Mouse (Mus musculus): ENCODE measurements around the gene 4930539E08Rik.

Gene 4930539E08Rik

GRCm38 (mm10) chr17:28863926-28864325, 51.2 kb downstream of the 4930539E08Rik start:
- DNase-seq (ENCODE audit: low read depth in 1 of 2, low spot score in 2 of 2) = no peak

- DNase-seq (ENCODE audit: low read depth in 1 of 2, low spot score in 2 of 2) = no peak
Observed at GRCm38 (mm10) chr17:28858205-28858604, 56.9 kb downstream of the 4930539E08Rik start, which contains the start of gene Pnpla1. Gene Pnpla1 (plus strand): TSS chr17:28858411.

- peak in 1 of 2 experiments; percentile 40 for DNase-seq (ENCODE audit: low read depth in 1 of 2, low spot score in 2 of 2)
Observed at GRCm38 (mm10) chr17:28856030-28856429, 59.1 kb downstream of the 4930539E08Rik start.

- peak in 1 of 2 experiments; percentile 20 for DNase-seq (ENCODE audit: low read depth in 1 of 2, low spot score in 2 of 2)
Observed at GRCm38 (mm10) chr17:28855166-28855885, 59.8 kb downstream of the 4930539E08Rik start.

GRCm38 (mm10) chr17:28854377-28854776, 60.7 kb downstream of the 4930539E08Rik start:
- no peak for DNase-seq (ENCODE audit: low read depth in 1 of 2, low spot score in 2 of 2)

GRCm38 (mm10) chr17:28850511-28850910, 64.6 kb downstream of the 4930539E08Rik start:
- DNase-seq (ENCODE audit: low read depth in 1 of 2, low spot score in 2 of 2) = no peak

- DNase-seq (ENCODE audit: low read depth in 1 of 2, low spot score in 2 of 2) = no peak
Observed at GRCm38 (mm10) chr17:28846974-28847617, 68.0 kb downstream of the 4930539E08Rik start.

All from monocyte, adult 2 months (primary cell).